Mouse (Mus musculus): Measurements from ENCODE around the gene Timp2. TPM values are rescaled to one million over a fixed set of nuclear protein-coding genes. Genes with fewer than 3 reads are reported as not detected.

Gene Timp2
- polyA plus RNA-seq, 1 experiment from 2014 or later = 115 TPM

GRCm38 (mm10) chr11:118328947-118329346, 26.6 kb downstream of the Timp2 start:
- 90% methylated on average over 5 of the region's 5 CpGs for WGBS
- H3K9me3 ChIP-seq = 0 out of 2 replicates have a peak, but pooled peaks cover 7% of the 10 kb centered on the region
- H3K36me3 ChIP-seq = peaks cover 48% of the 10 kb centered on the region
- H3K27ac ChIP-seq = no peak overlapping the region
- H3K4me1 ChIP-seq = peaks cover 63% of the 10 kb centered on the region
- no peak overlapping the region for H3K9ac ChIP-seq
- ATAC-seq (ENCODE audit: low FRiP score, low read depth) = no peak
- no peak overlapping the region for H3K4me2 ChIP-seq (replicated peaks)
- no peaks in the 10 kb centered on the region for H3K27me3 ChIP-seq
- H3K4me3 ChIP-seq = no peak overlapping the region

- Histone ChIP-seq H3K9me3 (0 out of 2 replicates have a peak, but pooled peaks cover 7% of the 10 kb centered on the region), H3K9ac (no peak overlapping the region), H3K27ac (peak overlapping the region; percentile 92), H3K36me3 (peaks cover 43% of the 10 kb centered on the region), H3K27me3 (no peaks in the 10 kb centered on the region), H3K4me2 (replicated peaks) (no peak overlapping the region), H3K4me3 (no peak overlapping the region), H3K4me1 (peaks cover 67% of the 10 kb centered on the region)
- ATAC-seq (ENCODE audit: low FRiP score, low read depth) = no peak
- 90% methylated on average over 6 of the region's 6 CpGs for WGBS
These were observed 27.0 kb downstream of the Timp2 start for GRCm38 (mm10) chr11:118328511-118328910.

GRCm38 (mm10) chr11:118326991-118327971, 28.3 kb downstream of the Timp2 start:
- Histone ChIP-seq H3K27ac (peak overlapping the region; percentile 92), H3K4me2 (replicated peaks) (peak overlapping the region; percentile 48), H3K9ac (peak overlapping the region; percentile 50), H3K4me1 (peaks cover 72% of the 10 kb centered on the region), H3K4me3 (0 out of 2 replicates have a peak overlapping the region, but pooled peaks have one; percentile 9), H3K36me3 (peaks cover 31% of the 10 kb centered on the region), H3K27me3 (no peaks in the 10 kb centered on the region), H3K9me3 (0 out of 2 replicates have a peak, but pooled peaks cover 7% of the 10 kb centered on the region)
- 46% methylated on average over 24 of the region's 24 CpGs for WGBS
- peak; percentile 55 for ATAC-seq (ENCODE audit: low FRiP score, low read depth)

GRCm38 (mm10) chr11:118326491-118326890, 29.0 kb downstream of the Timp2 start:
- Histone ChIP-seq H3K27ac (peak overlapping the region; percentile 92), H3K4me2 (replicated peaks) (no peak overlapping the region), H3K27me3 (no peaks in the 10 kb centered on the region), H3K4me3 (no peak overlapping the region), H3K9ac (no peak overlapping the region), H3K4me1 (peaks cover 74% of the 10 kb centered on the region), H3K9me3 (0 out of 2 replicates have a peak, but pooled peaks cover 7% of the 10 kb centered on the region), H3K36me3 (peaks cover 32% of the 10 kb centered on the region)
- WGBS = 73% methylated on average over 4 of the region's 4 CpGs
- no peak for ATAC-seq (ENCODE audit: low FRiP score, low read depth)

- WGBS = 17% methylated on average over 5 of the region's 5 CpGs
- no peaks in the 10 kb centered on the region for H3K27me3 ChIP-seq
These were observed 31.0 kb downstream of the Timp2 start for GRCm38 (mm10) chr11:118324541-118324940.

GRCm38 (mm10) chr11:118323974-118324373, 31.6 kb downstream of the Timp2 start:
- Histone ChIP-seq H3K9me3 (no peaks in the 10 kb centered on the region), H3K4me2 (replicated peaks) (peak overlapping the region; percentile 25), H3K36me3 (peaks cover 33% of the 10 kb centered on the region), H3K4me1 (peaks cover 80% of the 10 kb centered on the region), H3K27ac (peak overlapping the region; percentile 90), H3K27me3 (no peaks in the 10 kb centered on the region), H3K4me3 (no peak overlapping the region), H3K9ac (0 out of 2 replicates have a peak overlapping the region, but pooled peaks have one; percentile 20)
- WGBS = 74% methylated on average over 5 of the region's 5 CpGs
- no peak for ATAC-seq (ENCODE audit: low FRiP score, low read depth)

More at GRCm38 (mm10) chr11:118324541-118324940, 31.0 kb downstream of the Timp2 start:
- ATAC-seq (ENCODE audit: low FRiP score, low read depth) = peak; percentile 70; the same call in 1 of the 2 replicates
- 0 out of 2 replicates have a peak, but pooled peaks cover under 1% of the 10 kb centered on the region for H3K9me3 ChIP-seq
- H3K4me3 ChIP-seq = no peak overlapping the region
- H3K9ac ChIP-seq = no peak overlapping the region
- H3K36me3 ChIP-seq = peaks cover 28% of the 10 kb centered on the region
- peaks cover 81% of the 10 kb centered on the region for H3K4me1 ChIP-seq
- H3K4me2 ChIP-seq (replicated peaks) = peak overlapping the region; percentile 25
- H3K27ac ChIP-seq = peak overlapping the region; percentile 90

- H3K9ac ChIP-seq = no peak overlapping the region
- no peak overlapping the region for H3K4me3 ChIP-seq
- no peaks in the 10 kb centered on the region for H3K27me3 ChIP-seq
- H3K27ac ChIP-seq = no peak overlapping the region
- H3K9me3 ChIP-seq = no peaks in the 10 kb centered on the region
- H3K4me1 ChIP-seq = peaks cover 67% of the 10 kb centered on the region
- no peak overlapping the region for H3K4me2 ChIP-seq (replicated peaks)
- peaks cover 41% of the 10 kb centered on the region for H3K36me3 ChIP-seq
- no peak for ATAC-seq (ENCODE audit: low FRiP score, low read depth)
- WGBS = 64% methylated on average over 3 of the region's 3 CpGs
These were observed 32.9 kb downstream of the Timp2 start for GRCm38 (mm10) chr11:118322647-118323046.

GRCm38 (mm10) chr11:118321971-118322370, 33.6 kb downstream of the Timp2 start:
- Histone ChIP-seq H3K4me2 (replicated peaks) (no peak overlapping the region), H3K9me3 (no peaks in the 10 kb centered on the region), H3K4me1 (peaks cover 60% of the 10 kb centered on the region), H3K36me3 (peaks cover 48% of the 10 kb centered on the region), H3K4me3 (no peak overlapping the region), H3K27ac (0 out of 2 replicates have a peak overlapping the region, but pooled peaks have one; percentile 12), H3K9ac (no peak overlapping the region), H3K27me3 (no peaks in the 10 kb centered on the region)
- no peak for ATAC-seq (ENCODE audit: low FRiP score, low read depth)
- WGBS = 57% methylated on average over 4 of the region's 4 CpGs

GRCm38 (mm10) chr11:118321500-118321899, 34.0 kb downstream of the Timp2 start:
- Histone ChIP-seq H3K4me2 (replicated peaks) (no peak overlapping the region), H3K27me3 (no peaks in the 10 kb centered on the region), H3K9ac (no peak overlapping the region), H3K36me3 (peaks cover 49% of the 10 kb centered on the region), H3K4me3 (no peak overlapping the region), H3K27ac (0 out of 2 replicates have a peak overlapping the region, but pooled peaks have one; percentile 12), H3K9me3 (no peaks in the 10 kb centered on the region), H3K4me1 (peaks cover 55% of the 10 kb centered on the region)
- ATAC-seq (ENCODE audit: low FRiP score, low read depth) = no peak
- 47% methylated on average over 7 of the region's 7 CpGs for WGBS

- no peak overlapping the region for H3K4me3 ChIP-seq
- H3K4me1 ChIP-seq = peaks cover 27% of the 10 kb centered on the region
- ATAC-seq (ENCODE audit: low FRiP score, low read depth) = no peak
- no peaks in the 10 kb centered on the region for H3K27me3 ChIP-seq
- 57% methylated on average over 5 of the region's 5 CpGs for WGBS
- H3K9ac ChIP-seq = no peak overlapping the region
- H3K9me3 ChIP-seq = no peaks in the 10 kb centered on the region
- H3K4me2 ChIP-seq (replicated peaks) = no peak overlapping the region
- peaks cover 67% of the 10 kb centered on the region for H3K36me3 ChIP-seq
- no peak overlapping the region for H3K27ac ChIP-seq
These were observed 36.9 kb downstream of the Timp2 start for GRCm38 (mm10) chr11:118318678-118319077.

GRCm38 (mm10) chr11:118317129-118317528, 38.4 kb downstream of the Timp2 start:
- ATAC-seq (ENCODE audit: low FRiP score, low read depth) = no peak
- no peak overlapping the region for H3K4me3 ChIP-seq
- H3K4me1 ChIP-seq = peaks cover 13% of the 10 kb centered on the region
- peaks cover 83% of the 10 kb centered on the region for H3K36me3 ChIP-seq
- no peak overlapping the region for H3K27ac ChIP-seq
- no peaks in the 10 kb centered on the region for H3K9me3 ChIP-seq
- 17% methylated on average over 7 of the region's 7 CpGs for WGBS
- no peaks in the 10 kb centered on the region for H3K27me3 ChIP-seq
- no peak overlapping the region for H3K9ac ChIP-seq
- H3K4me2 ChIP-seq (replicated peaks) = no peak overlapping the region

GRCm38 (mm10) chr11:118316231-118316806, 39.2 kb downstream of the Timp2 start:
- Histone ChIP-seq H3K4me2 (replicated peaks) (no peak overlapping the region), H3K27ac (no peak overlapping the region), H3K9ac (no peak overlapping the region), H3K36me3 (peaks cover 86% of the 10 kb centered on the region), H3K4me3 (no peak overlapping the region), H3K4me1 (peaks cover 5% of the 10 kb centered on the region), H3K9me3 (no peaks in the 10 kb centered on the region), H3K27me3 (no peaks in the 10 kb centered on the region)
- ATAC-seq (ENCODE audit: low FRiP score, low read depth) = no peak
- 86% methylated on average over 8 of the region's 8 CpGs for WGBS

Measured in limb, embryonic 13.5 days (tissue).